Mouse (Mus musculus): ENCODE data around the gene Stat5b. TPM values are rescaled to one million over a fixed set of nuclear protein-coding genes. Genes with fewer than 3 reads are reported as not detected.

Gene Stat5b
- polyA plus RNA-seq, 1 experiment from 2014 or later: 17.9 TPM

GRCm38 (mm10) chr11:100847572-100847971 is 3.0 kb downstream of the Stat5b start:
- no peaks in the 10 kb centered on the region for H3K36me3 ChIP-seq (ENCODE audit: insufficient read depth, low read length)
- H3K27me3 ChIP-seq (replicated peaks; ENCODE audit: insufficient read depth, low read length): no peaks in the 10 kb centered on the region
- H3K9ac ChIP-seq (replicated peaks; ENCODE audit: low read depth): no peak overlapping the region
- no peaks in the 10 kb centered on the region for H3K9me3 ChIP-seq (ENCODE audit: low read length)
- DNase-seq (ENCODE audit: low spot score): no peak
- TF ChIP-seq EP300 (IDR thresholded peaks at IDR 0.05) (no peak), CTCF (IDR thresholded peaks at IDR 0.05) (no peak)
- no peak overlapping the region for H3K27ac ChIP-seq (ENCODE audit: low read length)
- peaks cover 6% of the 10 kb centered on the region; the same call in 1 of the 2 replicates for H3K4me1 ChIP-seq (ENCODE audit: insufficient read depth, low read depth, low read length)
- whole genome bisulfite sequencing: 91% methylated on average over 4 of the region's 4 CpGs
- H3K4me2 ChIP-seq (replicated peaks; ENCODE audit: low read depth, low read length): no peak overlapping the region
- no peak overlapping the region for H3K4me3 ChIP-seq (ENCODE audit: low read depth, low read length)
- ATAC-seq: no peak

GRCm38 (mm10) chr11:100845793-100846192 is 4.7 kb downstream of the Stat5b start:
- Histone ChIP-seq H3K27me3 (replicated peaks; ENCODE audit: insufficient read depth, low read length) (no peaks in the 10 kb centered on the region), H3K4me1 (ENCODE audit: insufficient read depth, low read depth, low read length) (peaks cover 6% of the 10 kb centered on the region; the same call in 1 of the 2 replicates), H3K9ac (replicated peaks; ENCODE audit: low read depth) (no peak overlapping the region), H3K36me3 (ENCODE audit: insufficient read depth, low read length) (no peaks in the 10 kb centered on the region), H3K4me3 (ENCODE audit: low read depth, low read length) (no peak overlapping the region), H3K27ac (ENCODE audit: low read length) (0 out of 2 replicates have a peak overlapping the region, but pooled peaks have one; percentile 32), H3K9me3 (ENCODE audit: low read length) (no peaks in the 10 kb centered on the region), H3K4me2 (replicated peaks; ENCODE audit: low read depth, low read length) (no peak overlapping the region)
- no peak for TF ChIP-seq CTCF (IDR thresholded peaks at IDR 0.05)
- no peak for DNase-seq (ENCODE audit: low spot score)
- WGBS: 58% methylated on average over 6 of the region's 6 CpGs
- no peak for ATAC-seq

DNA sequence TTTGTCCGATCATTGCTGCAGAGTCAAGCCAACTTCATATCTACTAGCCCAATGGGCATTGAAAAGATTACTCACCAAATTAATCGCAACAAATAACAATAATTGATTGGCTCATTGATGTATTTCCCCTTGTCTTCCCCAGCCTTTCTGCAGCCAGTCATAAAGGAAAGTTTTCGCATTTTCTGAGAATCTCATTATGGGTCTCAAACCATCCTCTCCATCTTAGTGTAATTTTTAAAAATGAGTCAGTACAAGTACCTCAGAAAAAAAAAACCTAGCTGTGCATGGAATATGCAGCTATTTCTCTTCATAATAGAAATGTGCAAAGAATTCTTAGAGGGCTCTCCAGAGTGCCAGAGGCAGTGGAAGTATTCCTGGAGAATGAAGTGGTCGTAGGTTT is 6.4 kb downstream of the Stat5b start:
- DNase-seq (ENCODE audit: low spot score) (no peak), ATAC-seq (no peak)
- Histone ChIP-seq H3K4me1 (ENCODE audit: insufficient read depth, low read depth, low read length) (peaks cover 5% of the 10 kb centered on the region; the same call in 1 of the 2 replicates), H3K4me3 (ENCODE audit: low read depth, low read length) (no peak overlapping the region), H3K9me3 (ENCODE audit: low read length) (no peaks in the 10 kb centered on the region), H3K4me2 (replicated peaks; ENCODE audit: low read depth, low read length) (no peak overlapping the region), H3K36me3 (ENCODE audit: insufficient read depth, low read length) (no peaks in the 10 kb centered on the region), H3K27ac (ENCODE audit: low read length) (no peak overlapping the region), H3K9ac (replicated peaks; ENCODE audit: low read depth) (no peak overlapping the region), H3K27me3 (replicated peaks; ENCODE audit: insufficient read depth, low read length) (no peaks in the 10 kb centered on the region)
- TF ChIP-seq CTCF (IDR thresholded peaks at IDR 0.05): no peak
- TF ChIP-seq EP300 (IDR thresholded peaks at IDR 0.05): no peak
- WGBS: 74% methylated on average over 4 of the region's 4 CpGs

DNA sequence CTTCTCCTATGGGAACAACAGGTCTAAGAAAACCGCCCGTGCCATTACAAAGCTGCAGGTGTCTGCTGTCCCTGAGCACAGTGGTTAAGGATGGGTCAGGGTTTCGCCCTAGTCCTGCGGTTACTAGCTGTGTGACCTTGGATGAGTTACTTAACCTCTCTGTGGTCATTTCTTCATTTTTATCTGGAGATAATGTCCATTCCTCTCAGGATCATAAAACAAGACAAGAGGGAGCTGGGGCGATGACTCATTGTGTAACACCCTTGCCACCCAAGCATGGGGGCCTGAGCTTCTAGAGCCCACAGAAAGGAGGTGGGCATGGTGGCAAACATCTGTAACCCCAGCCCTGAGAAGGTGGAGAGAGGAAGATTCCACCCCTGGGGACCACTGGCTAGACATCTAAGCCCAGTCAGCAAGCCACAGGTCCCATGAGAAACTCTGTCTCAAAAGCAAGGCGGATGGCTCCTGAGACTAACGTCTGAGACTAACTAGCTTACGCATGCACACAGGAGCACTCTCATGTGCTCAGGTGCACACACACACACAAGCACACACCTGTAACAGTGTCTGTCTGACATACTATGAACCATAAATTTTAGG is 7.4 kb downstream of the Stat5b start:
- H3K9me3 ChIP-seq (ENCODE audit: low read length): no peaks in the 10 kb centered on the region
- H3K36me3 ChIP-seq (ENCODE audit: insufficient read depth, low read length): no peaks in the 10 kb centered on the region
- 95% methylated on average over 8 of the region's 8 CpGs for WGBS
- H3K9ac ChIP-seq (replicated peaks; ENCODE audit: low read depth): no peak overlapping the region
- H3K4me2 ChIP-seq (replicated peaks; ENCODE audit: low read depth, low read length): no peak overlapping the region
- ATAC-seq (no peak), DNase-seq (ENCODE audit: low spot score) (no peak)
- no peak overlapping the region for H3K27ac ChIP-seq (ENCODE audit: low read length)
- no peaks in the 10 kb centered on the region for H3K4me1 ChIP-seq (ENCODE audit: insufficient read depth, low read depth, low read length)
- TF ChIP-seq CTCF (IDR thresholded peaks at IDR 0.05) (no peak), EP300 (IDR thresholded peaks at IDR 0.05) (no peak)
- no peak overlapping the region for H3K4me3 ChIP-seq (ENCODE audit: low read depth, low read length)
- H3K27me3 ChIP-seq (replicated peaks; ENCODE audit: insufficient read depth, low read length): no peaks in the 10 kb centered on the region

DNA sequence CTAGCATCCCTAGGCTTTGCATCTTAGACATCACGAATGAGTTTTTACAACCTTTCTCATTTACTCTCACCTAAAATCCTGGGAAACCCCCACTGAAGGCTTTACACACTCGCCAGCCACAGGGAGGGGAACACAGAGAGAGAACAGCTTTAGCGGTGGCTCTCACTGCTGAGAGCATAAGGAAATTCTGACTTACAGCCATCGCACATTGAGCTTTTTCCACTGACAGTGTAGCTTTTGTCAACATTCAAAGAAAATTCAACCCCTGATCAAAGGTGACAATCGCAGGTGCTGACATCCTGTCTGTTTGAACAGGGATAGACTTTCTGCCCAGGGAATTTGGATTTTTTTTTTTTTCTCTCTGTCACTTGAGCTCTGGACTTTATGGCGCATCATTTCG is 8.5 kb downstream of the Stat5b start:
- Histone ChIP-seq H3K36me3 (ENCODE audit: insufficient read depth, low read length) (no peaks in the 10 kb centered on the region), H3K4me2 (replicated peaks; ENCODE audit: low read depth, low read length) (no peak overlapping the region), H3K27me3 (replicated peaks; ENCODE audit: insufficient read depth, low read length) (no peaks in the 10 kb centered on the region), H3K9ac (replicated peaks; ENCODE audit: low read depth) (no peak overlapping the region), H3K9me3 (ENCODE audit: low read length) (no peaks in the 10 kb centered on the region), H3K4me3 (ENCODE audit: low read depth, low read length) (no peak overlapping the region), H3K4me1 (ENCODE audit: insufficient read depth, low read depth, low read length) (no peaks in the 10 kb centered on the region), H3K27ac (ENCODE audit: low read length) (no peak overlapping the region; the same call in 1 of the 2 replicates)
- no peak for TF ChIP-seq EP300 (IDR thresholded peaks at IDR 0.05)
- no peak for TF ChIP-seq CTCF (IDR thresholded peaks at IDR 0.05)
- ATAC-seq (no peak), DNase-seq (ENCODE audit: low spot score) (no peak)
- WGBS: 78% methylated on average over 7 of the region's 7 CpGs

- 37% methylated on average over 12 of the region's 12 CpGs for WGBS
- Histone ChIP-seq H3K4me3 (ENCODE audit: low read depth, low read length) (no peak overlapping the region), H3K27me3 (replicated peaks; ENCODE audit: insufficient read depth, low read length) (no peaks in the 10 kb centered on the region), H3K4me2 (replicated peaks; ENCODE audit: low read depth, low read length) (no peak overlapping the region), H3K9ac (replicated peaks; ENCODE audit: low read depth) (no peak overlapping the region), H3K9me3 (ENCODE audit: low read length) (no peaks in the 10 kb centered on the region), H3K36me3 (ENCODE audit: insufficient read depth, low read length) (no peaks in the 10 kb centered on the region), H3K4me1 (ENCODE audit: insufficient read depth, low read depth, low read length) (no peaks in the 10 kb centered on the region), H3K27ac (ENCODE audit: low read length) (no peak overlapping the region)
- DNase-seq (ENCODE audit: low spot score): peak; percentile 83
- TF ChIP-seq CTCF (IDR thresholded peaks at IDR 0.05): no peak
- no peak for TF ChIP-seq EP300 (IDR thresholded peaks at IDR 0.05)
- ATAC-seq: peak; percentile 71
These were observed 9.7 kb downstream of the Stat5b start for GRCm38 (mm10) chr11:100840866-100841265.

GRCm38 (mm10) chr11:100839523-100839922 is 11.0 kb downstream of the Stat5b start:
- ATAC-seq (no peak), DNase-seq (ENCODE audit: low spot score) (no peak)
- no peaks in the 10 kb centered on the region for H3K9me3 ChIP-seq (ENCODE audit: low read length)
- no peaks in the 10 kb centered on the region for H3K36me3 ChIP-seq (ENCODE audit: insufficient read depth, low read length)
- H3K4me3 ChIP-seq (ENCODE audit: low read depth, low read length): no peak overlapping the region
- no peak overlapping the region for H3K27ac ChIP-seq (ENCODE audit: low read length)
- no peak overlapping the region for H3K4me2 ChIP-seq (replicated peaks; ENCODE audit: low read depth, low read length)
- no peaks in the 10 kb centered on the region for H3K27me3 ChIP-seq (replicated peaks; ENCODE audit: insufficient read depth, low read length)
- no peaks in the 10 kb centered on the region for H3K4me1 ChIP-seq (ENCODE audit: insufficient read depth, low read depth, low read length)
- TF ChIP-seq CTCF (IDR thresholded peaks at IDR 0.05): no peak
- TF ChIP-seq EP300 (IDR thresholded peaks at IDR 0.05): no peak
- WGBS: 59% methylated on average over 8 of the region's 8 CpGs
- no peak overlapping the region for H3K9ac ChIP-seq (replicated peaks; ENCODE audit: low read depth)
